Mouse (Mus musculus): ENCODE data around the gene Elavl1. TPM values are rescaled to one million over a fixed set of nuclear protein-coding genes. Genes with fewer than 3 reads are reported as not detected.

Gene Elavl1
- polyA plus RNA-seq, 1 experiment, result 35.6 TPM

DNA sequence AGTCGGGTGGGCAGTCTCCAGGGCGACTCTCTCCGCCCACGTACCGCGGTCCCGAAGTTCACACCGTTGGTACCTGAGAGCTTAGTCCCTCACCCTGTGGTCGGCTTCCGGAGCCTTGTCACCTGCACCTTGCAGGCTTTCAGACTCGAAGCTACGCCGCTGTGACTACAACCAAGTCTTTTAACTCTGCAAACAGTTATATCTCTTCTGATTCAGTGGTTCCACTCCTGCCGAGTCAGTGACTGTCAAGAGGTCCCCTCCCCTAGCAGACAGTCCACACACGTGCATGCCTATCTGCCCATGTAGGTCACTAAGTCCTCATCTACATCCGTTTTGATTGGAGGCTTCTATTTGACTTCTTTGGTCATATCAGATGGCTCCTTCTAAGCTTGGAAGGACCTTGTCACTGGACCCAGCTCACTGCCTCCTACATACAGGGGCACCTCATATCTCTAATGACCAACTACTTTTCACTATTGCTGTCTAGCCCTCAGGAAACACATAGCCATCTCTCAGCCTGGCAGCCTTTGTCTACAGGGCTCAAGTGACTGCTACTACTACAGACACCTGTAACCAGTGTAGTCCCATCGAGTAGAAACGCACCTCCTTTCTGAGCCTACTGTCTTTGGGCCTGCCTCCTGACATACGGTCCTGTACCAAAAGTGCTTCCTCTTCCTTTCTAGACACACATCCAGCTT, 85.9 kb downstream of the Elavl1 start:
- Histone ChIP-seq H3K4me1 (ENCODE audit: control insufficient read depth, insufficient read depth, low read length) (peaks cover 5% of the 10 kb centered on the region), H3K27ac (ENCODE audit: insufficient read depth, low read length) (no peak overlapping the region), H3K4me3 (ENCODE audit: insufficient read depth, low read length) (peak overlapping the region; percentile 81)
- TF ChIP-seq CTCF (IDR thresholded peaks at IDR 0.05; ENCODE audit: extremely low read depth, insufficient read depth, low read length) (no peak), POLR2A (IDR thresholded peaks at IDR 0.05; ENCODE audit: extremely low read depth, insufficient read depth, low read length) (peak; percentile 25; the same call in 1 of the 2 replicates)

DNA sequence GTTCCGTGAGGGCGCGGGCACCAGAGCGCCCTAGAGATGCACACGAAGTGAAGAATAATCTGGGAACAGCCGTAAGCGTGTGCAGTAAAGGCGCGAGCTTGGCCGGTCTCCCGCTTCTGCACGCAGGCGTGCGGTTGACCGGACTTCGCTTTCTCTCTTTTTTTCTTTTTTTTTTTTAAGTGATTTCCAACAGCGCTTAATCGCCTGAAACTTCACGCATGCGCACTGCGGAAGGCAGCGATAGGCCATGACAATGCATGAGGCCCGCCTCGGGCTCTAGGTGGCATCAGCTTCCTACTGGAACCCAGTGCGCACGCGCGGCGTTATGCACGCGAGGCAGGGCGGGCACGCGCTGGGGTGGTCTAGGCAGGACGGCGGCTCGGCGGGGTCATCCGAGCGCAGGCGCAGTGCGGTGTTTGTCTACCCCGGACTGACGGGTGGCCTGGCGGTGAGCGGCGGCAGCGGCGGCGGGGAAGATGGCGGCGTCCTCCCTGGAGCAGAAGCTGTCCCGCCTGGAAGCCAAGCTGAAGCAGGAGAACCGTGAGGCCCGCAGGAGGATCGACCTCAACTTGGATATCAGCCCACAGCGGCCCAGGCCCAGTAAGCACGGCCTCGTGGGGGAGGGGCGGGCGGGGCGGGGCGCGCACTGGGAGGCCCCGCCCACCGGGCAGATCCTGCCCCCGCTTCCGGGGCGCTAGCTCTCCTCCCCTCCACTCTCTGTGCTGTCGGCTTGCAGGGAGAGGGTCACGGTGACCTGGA, 86.6 kb downstream of the Elavl1 start, which contains the start of the genes Map2k7 and Gm49320:
Gene Map2k7 (plus strand): TSS at position 307 of the 759 bp plus-strand sequence.
Gene Gm49320 (plus strand): TSS at position 432 of the 759 bp plus-strand sequence.
- peak within 1 kb of the TSS; percentile 62 for H3K27ac ChIP-seq (ENCODE audit: insufficient read depth, low read length)
- H3K4me1 ChIP-seq (ENCODE audit: control insufficient read depth, insufficient read depth, low read length), result peaks cover 5% of the 10 kb centered on the region
- H3K4me3 ChIP-seq (ENCODE audit: insufficient read depth, low read length), result peak within 1 kb of the TSS; percentile 81
- TF ChIP-seq CTCF (IDR thresholded peaks at IDR 0.05; ENCODE audit: extremely low read depth, insufficient read depth, low read length), result peak; percentile 24; the same call in 1 of the 2 replicates
- TF ChIP-seq POLR2A (IDR thresholded peaks at IDR 0.05; ENCODE audit: extremely low read depth, insufficient read depth, low read length), result peak; percentile 57

DNA sequence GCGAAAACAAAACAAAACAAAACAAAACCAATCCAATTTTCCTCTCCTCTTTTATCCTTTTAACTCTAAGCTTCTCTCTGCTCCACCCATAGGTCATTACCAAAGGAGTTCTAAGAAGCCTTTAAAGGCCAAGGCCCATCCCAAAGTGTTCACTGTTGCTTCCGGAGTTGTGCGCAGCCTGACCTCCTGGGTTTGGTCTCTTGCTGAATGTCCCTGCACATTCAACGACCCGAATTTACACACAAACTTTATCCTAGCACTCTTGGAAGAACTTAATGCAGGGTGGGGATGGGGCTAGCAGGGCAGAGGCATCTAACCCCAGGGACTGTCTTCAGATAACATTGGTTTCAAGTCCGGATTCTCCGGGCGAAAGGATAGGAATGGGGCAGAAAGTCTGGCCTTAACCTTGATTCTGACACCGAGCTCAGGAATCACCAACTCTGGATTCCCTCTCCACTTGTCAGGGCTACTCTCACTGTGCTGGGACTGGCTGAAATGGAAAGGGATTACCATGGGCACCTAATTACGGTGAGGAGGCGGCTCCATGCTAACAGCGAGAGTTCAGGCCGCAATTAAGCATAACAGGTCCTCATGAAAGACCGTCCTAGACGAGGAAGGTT, 87.3 kb downstream of the Elavl1 start:
- Histone ChIP-seq H3K4me3 (ENCODE audit: insufficient read depth, low read length) (peak overlapping the region; percentile 81), H3K4me1 (ENCODE audit: control insufficient read depth, insufficient read depth, low read length) (peaks cover 5% of the 10 kb centered on the region), H3K27ac (ENCODE audit: insufficient read depth, low read length) (peak overlapping the region; percentile 61)
- no peak for TF ChIP-seq POLR2A (IDR thresholded peaks at IDR 0.05; ENCODE audit: extremely low read depth, insufficient read depth, low read length)
- TF ChIP-seq CTCF (IDR thresholded peaks at IDR 0.05; ENCODE audit: extremely low read depth, insufficient read depth, low read length), result no peak

Other genes with a start within 250 kb of the Elavl1 start
- 0.54 and 0.61 TPM in 2 replicates for gene Cd209f, start 219.6 kb downstream of the Elavl1 start, polyA plus RNA-seq (2012; rRNA removed)
- 0.09 and 0.23 TPM in 2 replicates for gene Cd209g, start 191.3 kb downstream of the Elavl1 start, polyA plus RNA-seq (2012; rRNA removed)
- gene Evi5l, start 158.8 kb downstream of the Elavl1 start, polyA plus RNA-seq (2012; rRNA removed), result 74.9 and 75.3 TPM in 2 replicates
- 16.7 and 18.6 TPM in 2 replicates for gene Prr36, start 108.0 kb downstream of the Elavl1 start, polyA plus RNA-seq (2012; rRNA removed)
- gene Lrrc8e, start 98.6 kb downstream of the Elavl1 start, polyA plus RNA-seq (2012; rRNA removed), result 0.04 TPM in 1 of 2 replicates, not detected in the other
- 60.4 and 60.6 TPM in 2 replicates for gene Map2k7, start 86.7 kb downstream of the Elavl1 start, polyA plus RNA-seq (2012; rRNA removed)
- gene Gm49320, start 86.5 kb downstream of the Elavl1 start, polyA plus RNA-seq (2012; rRNA removed), result 4.8 and 5.8 TPM in 2 replicates
- gene Tgfbr3l, start 77.2 kb downstream of the Elavl1 start, polyA plus RNA-seq (2012; rRNA removed), result 26.4 and 27.5 TPM in 2 replicates
- gene Snapc2, start 72.3 kb downstream of the Elavl1 start, polyA plus RNA-seq (2012; rRNA removed), result 48.8 and 48.9 TPM in 2 replicates
- gene Ctxn1, start 66.1 kb downstream of the Elavl1 start, polyA plus RNA-seq (2012; rRNA removed), result 1,021 and 1,048 TPM in 2 replicates
- gene Timm44, start 49.5 kb downstream of the Elavl1 start, polyA plus RNA-seq (2012; rRNA removed), result 92.9 and 111 TPM in 2 replicates
- 16.1 and 16.4 TPM in 2 replicates for gene Ccl25, start 203 bp downstream of the Elavl1 start, polyA plus RNA-seq (2012; rRNA removed)
- gene Cers4, start 167.6 kb upstream of the Elavl1 start, polyA plus RNA-seq (2012; rRNA removed), result 56.0 and 62.6 TPM in 2 replicates